Mouse (Mus musculus) bone marrow macrophage, adult 2 months (primary cell): ENCODE results near the gene Dlst. TPM values are rescaled to one million over a fixed set of nuclear protein-coding genes. Genes with fewer than 3 reads are reported as not detected.
"Not testable (repeated sequence)": the region's sequence is repeated elsewhere in the genome, so short reads cannot be mapped to it uniquely, and the experiment has no call there.

ENCODE experiments used
- H3K27ac ChIP-seq: 2 replicates; pipeline ENCODE4 v1.5.1; 2012; ENCODE audit warnings: low read depth, low read length; ENCODE audit not compliant: insufficient read depth
- H3K4me1 ChIP-seq: 2 replicates; pipeline ENCODE4 v1.6.1; 2012; ENCODE audit warnings: low read length; ENCODE audit not compliant: control insufficient read depth, insufficient read depth
- H3K4me3 ChIP-seq: 2 replicates; pipeline ENCODE4 v1.5.1; 2012; ENCODE audit warnings: mild to moderate bottlenecking, low read length, moderate library complexity; ENCODE audit not compliant: insufficient read depth
- CTCF ChIP-seq: IDR thresholded peaks from 2 replicates; pipeline ENCODE4 v1.5.1; 2012; ENCODE audit warnings: low read depth, mild to moderate bottlenecking, low read length, moderate library complexity
- POLR2A ChIP-seq: IDR thresholded peaks from 2 replicates; pipeline ENCODE4 v1.6.1; 2012; ENCODE audit warnings: mild to moderate bottlenecking, low read depth, low read length, borderline replicate concordance
- polyA plus RNA-seq: library from polyadenylated mRNA; stranded (reverse); fragments of >200 nt; gene quantifications from 2 replicates; pipeline ENCODE4 v1.2.4, GENCODE M21; 2012; ENCODE audit not compliant: missing spikeins, insufficient read depth, insufficient read length

The Dlst gene
- polyA plus RNA-seq, 1 experiment = 86.0 TPM

GRCm38 (mm10) chr12:85129426-85129978 is 18.9 kb downstream of the Dlst start:
- peaks cover 24% of the 10 kb centered on the region for H3K4me1 ChIP-seq
- H3K27ac ChIP-seq = peak overlapping the region; percentile 30; the same call in 1 of the 2 replicates
- TF ChIP-seq POLR2A (no peak), CTCF (no peak)
- no peak overlapping the region for H3K4me3 ChIP-seq

GRCm38 (mm10) chr12:85131361-85131760 is 20.7 kb downstream of the Dlst start:
- H3K4me3 ChIP-seq = no peak overlapping the region
- TF ChIP-seq CTCF (no peak), POLR2A (no peak)
- H3K27ac ChIP-seq = no peak overlapping the region
- H3K4me1 ChIP-seq = peaks cover 23% of the 10 kb centered on the region

- Histone ChIP-seq H3K27ac (no peak overlapping the region), H3K4me1 (peaks cover 10% of the 10 kb centered on the region), H3K4me3 (no peak overlapping the region)
- TF ChIP-seq CTCF (no peak), POLR2A (no peak)
Observed at GRCm38 (mm10) chr12:85134043-85134794, 23.6 kb downstream of the Dlst start.

- Histone ChIP-seq H3K4me3 (no peak overlapping the region), H3K27ac (no peak overlapping the region), H3K4me1 (no peaks in the 10 kb centered on the region)
- TF ChIP-seq CTCF = no peak
- TF ChIP-seq POLR2A = no peak
Observed at GRCm38 (mm10) chr12:85135513-85136470, 25.2 kb downstream of the Dlst start.

- TF ChIP-seq POLR2A = no peak
- TF ChIP-seq CTCF = no peak
- no peaks in the 10 kb centered on the region for H3K4me1 ChIP-seq
- H3K27ac ChIP-seq = no peak overlapping the region
- H3K4me3 ChIP-seq = no peak overlapping the region
Observed at GRCm38 (mm10) chr12:85136627-85137026, 26.0 kb downstream of the Dlst start.

- Histone ChIP-seq H3K27ac (no peak overlapping the region), H3K4me3 (no peak overlapping the region), H3K4me1 (no peaks in the 10 kb centered on the region)
- TF ChIP-seq POLR2A (no peak), CTCF (no peak)
Observed at GRCm38 (mm10) chr12:85140036-85140701, 29.5 kb downstream of the Dlst start.

- no peak overlapping the region for H3K27ac ChIP-seq
- H3K4me1 ChIP-seq = no peaks in the 10 kb centered on the region
- TF ChIP-seq POLR2A = no peak
- TF ChIP-seq CTCF = no peak
- no peak overlapping the region for H3K4me3 ChIP-seq
Observed at GRCm38 (mm10) chr12:85141096-85141495, 30.5 kb downstream of the Dlst start.

- H3K4me1 ChIP-seq = no peaks in the 10 kb centered on the region
- no peak for TF ChIP-seq POLR2A
- TF ChIP-seq CTCF = peak; percentile 94
- H3K4me3 ChIP-seq = no peak overlapping the region
- H3K27ac ChIP-seq = no peak overlapping the region
Observed at GRCm38 (mm10) chr12:85142803-85143202, 32.2 kb downstream of the Dlst start.

- not testable (repeated sequence) for H3K27ac ChIP-seq, H3K4me3 ChIP-seq, H3K4me1 ChIP-seq
Observed at GRCm38 (mm10) chr12:85144276-85144675, 33.6 kb downstream of the Dlst start.
